Mouse (Mus musculus): Measurements from ENCODE around the gene Dhx9. TPM values are rescaled to one million over a fixed set of nuclear protein-coding genes. Genes with fewer than 3 reads are reported as not detected.
"Not testable (repeated sequence)": the region's sequence is repeated elsewhere in the genome, so short reads cannot be mapped to it uniquely, and the experiment has no call there.

Gene Dhx9
- polyA plus RNA-seq, 1 experiment, result 32.5 TPM

GRCm38 (mm10) chr1:153411723-153412122 lies 75.7 kb downstream of the Dhx9 start:
- Histone ChIP-seq H3K36me3 (ENCODE audit: control insufficient read depth, insufficient read depth, low read length) (no peaks in the 10 kb centered on the region), H3K27ac (ENCODE audit: control insufficient read depth, insufficient read depth, low read depth, low read length) (no peak overlapping the region), H3K4me3 (ENCODE audit: control insufficient read depth, low read depth, low read length) (no peak overlapping the region), H3K4me1 (ENCODE audit: control insufficient read depth, insufficient read depth, low read length) (peaks cover 3% of the 10 kb centered on the region), H3K27me3 (ENCODE audit: control insufficient read depth, insufficient read depth, low read length) (no peaks in the 10 kb centered on the region)
- no peak for TF ChIP-seq CTCF (IDR thresholded peaks at IDR 0.05; ENCODE audit: control insufficient read depth, insufficient read depth, insufficient replicate concordance, low read depth, low read length)
- no peak for TF ChIP-seq POLR2A (IDR thresholded peaks at IDR 0.05; ENCODE audit: control insufficient read depth, low read depth, low read length)

- not testable (repeated sequence) for H3K4me1 ChIP-seq (ENCODE audit: control insufficient read depth, insufficient read depth, low read length)
These were observed 76.5 kb downstream of the Dhx9 start for GRCm38 (mm10) chr1:153410915-153411314.

GRCm38 (mm10) chr1:153408296-153408695 lies 79.2 kb downstream of the Dhx9 start:
- not testable (repeated sequence) for H3K4me3 ChIP-seq (ENCODE audit: control insufficient read depth, low read depth, low read length); H3K27me3 ChIP-seq (ENCODE audit: control insufficient read depth, insufficient read depth, low read length); H3K4me1 ChIP-seq (ENCODE audit: control insufficient read depth, insufficient read depth, low read length); H3K36me3 ChIP-seq (ENCODE audit: control insufficient read depth, insufficient read depth, low read length); H3K27ac ChIP-seq (ENCODE audit: control insufficient read depth, insufficient read depth, low read depth, low read length)

More at GRCm38 (mm10) chr1:153410915-153411314, 76.5 kb downstream of the Dhx9 start:
- H3K27ac ChIP-seq (ENCODE audit: control insufficient read depth, insufficient read depth, low read depth, low read length); H3K27me3 ChIP-seq (ENCODE audit: control insufficient read depth, insufficient read depth, low read length); H3K4me3 ChIP-seq (ENCODE audit: control insufficient read depth, low read depth, low read length); H3K36me3 ChIP-seq (ENCODE audit: control insufficient read depth, insufficient read depth, low read length): not testable (repeated sequence)

GRCm38 (mm10) chr1:153407641-153408040 lies 79.8 kb downstream of the Dhx9 start:
- H3K36me3 ChIP-seq (ENCODE audit: control insufficient read depth, insufficient read depth, low read length), result not testable (repeated sequence)

More at GRCm38 (mm10) chr1:153407641-153408040, 79.8 kb downstream of the Dhx9 start:
- H3K4me1 ChIP-seq (ENCODE audit: control insufficient read depth, insufficient read depth, low read length); H3K4me3 ChIP-seq (ENCODE audit: control insufficient read depth, low read depth, low read length); H3K27me3 ChIP-seq (ENCODE audit: control insufficient read depth, insufficient read depth, low read length); H3K27ac ChIP-seq (ENCODE audit: control insufficient read depth, insufficient read depth, low read depth, low read length): not testable (repeated sequence)

Other genes starting within 250 kb of the Dhx9 start
- gene Lamc1, start 154.9 kb downstream of the Dhx9 start, polyA plus RNA-seq (2012; rRNA removed), result 6.2 and 7.2 TPM in 2 replicates
- gene Shcbp1l, start 62.5 kb downstream of the Dhx9 start, polyA plus RNA-seq (2012; rRNA removed), result 110 and 111 TPM in 2 replicates
- 4.7 and 5.6 TPM in 2 replicates for gene Npl, start 62.4 kb upstream of the Dhx9 start, polyA plus RNA-seq (2012; rRNA removed)
- 0.06 and 0.12 TPM in 2 replicates for gene Rgs8, start 165.4 kb upstream of the Dhx9 start, polyA plus RNA-seq (2012; rRNA removed)

All from testis, adult 2 months (tissue).